Mouse (Mus musculus): ENCODE measurements around the gene Syna.

DNA sequence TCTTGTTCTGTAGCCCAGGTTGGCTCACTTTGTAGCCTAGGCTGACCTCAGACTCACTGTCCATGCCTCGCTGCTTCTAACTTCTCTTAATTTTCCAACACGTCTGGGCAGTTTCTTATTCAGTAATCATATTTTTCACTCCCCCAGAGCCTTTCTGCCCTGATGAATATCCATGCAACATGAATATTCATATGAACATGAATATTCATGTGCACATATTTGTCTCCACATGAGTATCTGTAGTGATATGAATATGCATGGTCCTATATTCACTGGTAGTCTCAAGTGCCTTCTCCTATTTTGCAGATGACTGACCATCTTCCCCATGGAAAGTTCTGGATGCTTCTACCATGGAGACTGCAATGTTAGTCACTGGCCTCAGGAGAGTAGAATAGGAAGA lies 38.8 kb downstream of the Syna start:
- TF ChIP-seq TAL1 (IDR thresholded peaks at IDR 0.05; ENCODE audit: low read length) (no peak), GATA1 (IDR thresholded peaks at IDR 0.05; ENCODE audit: low read length) (no peak)

Measured in erythroblast, embryonic 14.5 days (primary cell).